Mouse (Mus musculus): Measurements from ENCODE around the gene Vps25. TPM values are rescaled to one million over a fixed set of nuclear protein-coding genes. Genes with fewer than 3 reads are reported as not detected.

Gene Vps25
- total and polyA plus RNA-seq, 2 experiments from 2014 or later = 116 to 125 TPM

- ATAC-seq (ENCODE audit: insufficient read depth, low read depth) (no peak), DNase-seq (ENCODE audit: low spot score) (no peak)
- H3K9me3 ChIP-seq (replicated peaks; ENCODE audit: control insufficient read depth, low read length) = no peaks in the 10 kb centered on the region
- TF ChIP-seq CTCF (IDR thresholded peaks at IDR 0.05; ENCODE audit: low read depth) = no peak
- TF ChIP-seq EP300 (IDR thresholded peaks at IDR 0.05; ENCODE audit: low read depth) = no peak
- 0 out of 2 replicates have a peak, but pooled peaks cover 10% of the 10 kb centered on the region for H3K4me1 ChIP-seq (ENCODE audit: control insufficient read depth, insufficient read depth)
- H3K27ac ChIP-seq (ENCODE audit: low read depth) = no peak overlapping the region
- no peaks in the 10 kb centered on the region for H3K36me3 ChIP-seq (replicated peaks; ENCODE audit: control insufficient read depth, insufficient read depth, low read length)
- H3K4me3 ChIP-seq (ENCODE audit: low read depth, low read length) = no peak overlapping the region
- no peak overlapping the region for H3K9ac ChIP-seq (replicated peaks; ENCODE audit: low read depth, low read length)
- H3K4me2 ChIP-seq (ENCODE audit: low read depth, low read length) = no peak overlapping the region
- H3K27me3 ChIP-seq (ENCODE audit: control insufficient read depth, insufficient read depth, low read length) = no peaks in the 10 kb centered on the region
Observed at GRCm38 (mm10) chr11:101234124-101234523, 19.4 kb upstream of the Vps25 start.

- no peak for DNase-seq (ENCODE audit: low spot score)
- H3K9me3 ChIP-seq (replicated peaks; ENCODE audit: control insufficient read depth, low read length) = no peaks in the 10 kb centered on the region
- no peaks in the 10 kb centered on the region for H3K36me3 ChIP-seq (replicated peaks; ENCODE audit: control insufficient read depth, insufficient read depth, low read length)
- H3K27me3 ChIP-seq (ENCODE audit: control insufficient read depth, insufficient read depth, low read length) = no peaks in the 10 kb centered on the region
- no peak overlapping the region for H3K4me2 ChIP-seq (ENCODE audit: low read depth, low read length)
- no peak for ATAC-seq (ENCODE audit: insufficient read depth, low read depth)
- 0 out of 2 replicates have a peak, but pooled peaks cover 10% of the 10 kb centered on the region for H3K4me1 ChIP-seq (ENCODE audit: control insufficient read depth, insufficient read depth)
- TF ChIP-seq EP300 (IDR thresholded peaks at IDR 0.05; ENCODE audit: low read depth) (no peak), CTCF (IDR thresholded peaks at IDR 0.05; ENCODE audit: low read depth) (no peak)
- H3K9ac ChIP-seq (replicated peaks; ENCODE audit: low read depth, low read length) = no peak overlapping the region
- no peak overlapping the region for H3K27ac ChIP-seq (ENCODE audit: low read depth)
- no peak overlapping the region for H3K4me3 ChIP-seq (ENCODE audit: low read depth, low read length)
Observed at GRCm38 (mm10) chr11:101235429-101235828, 18.1 kb upstream of the Vps25 start.

- Histone ChIP-seq H3K9me3 (replicated peaks; ENCODE audit: control insufficient read depth, low read length) (no peaks in the 10 kb centered on the region), H3K36me3 (replicated peaks; ENCODE audit: control insufficient read depth, insufficient read depth, low read length) (no peaks in the 10 kb centered on the region), H3K4me1 (ENCODE audit: control insufficient read depth, insufficient read depth) (0 out of 2 replicates have a peak, but pooled peaks cover 10% of the 10 kb centered on the region), H3K4me2 (ENCODE audit: low read depth, low read length) (no peak overlapping the region), H3K27me3 (ENCODE audit: control insufficient read depth, insufficient read depth, low read length) (no peaks in the 10 kb centered on the region), H3K4me3 (ENCODE audit: low read depth, low read length) (no peak overlapping the region), H3K27ac (ENCODE audit: low read depth) (no peak overlapping the region), H3K9ac (replicated peaks; ENCODE audit: low read depth, low read length) (no peak overlapping the region)
- no peak for DNase-seq (ENCODE audit: low spot score)
- 83% methylated on average over 5 of the region's 5 CpGs for WGBS
- no peak for TF ChIP-seq EP300 (IDR thresholded peaks at IDR 0.05; ENCODE audit: low read depth)
- TF ChIP-seq CTCF (IDR thresholded peaks at IDR 0.05; ENCODE audit: low read depth) = no peak
- ATAC-seq (ENCODE audit: insufficient read depth, low read depth) = no peak
Observed at GRCm38 (mm10) chr11:101236782-101237181, 16.7 kb upstream of the Vps25 start.

- H3K4me1 ChIP-seq (ENCODE audit: control insufficient read depth, insufficient read depth) = 0 out of 2 replicates have a peak, but pooled peaks cover 10% of the 10 kb centered on the region
- H3K4me3 ChIP-seq (ENCODE audit: low read depth, low read length) = no peak overlapping the region
- 37% methylated on average over 5 of the region's 5 CpGs for WGBS
- no peak for TF ChIP-seq CTCF (IDR thresholded peaks at IDR 0.05; ENCODE audit: low read depth)
- TF ChIP-seq EP300 (IDR thresholded peaks at IDR 0.05; ENCODE audit: low read depth) = no peak
- peak overlapping the region; percentile 81 for H3K27ac ChIP-seq (ENCODE audit: low read depth)
- DNase-seq (ENCODE audit: low spot score) (peak; percentile 40), ATAC-seq (ENCODE audit: insufficient read depth, low read depth) (peak; percentile 47)
- no peak overlapping the region for H3K9ac ChIP-seq (replicated peaks; ENCODE audit: low read depth, low read length)
- no peak overlapping the region; the same call in 1 of the 2 replicates for H3K4me2 ChIP-seq (ENCODE audit: low read depth, low read length)
- no peaks in the 10 kb centered on the region for H3K27me3 ChIP-seq (ENCODE audit: control insufficient read depth, insufficient read depth, low read length)
- no peaks in the 10 kb centered on the region for H3K36me3 ChIP-seq (replicated peaks; ENCODE audit: control insufficient read depth, insufficient read depth, low read length)
- no peaks in the 10 kb centered on the region for H3K9me3 ChIP-seq (replicated peaks; ENCODE audit: control insufficient read depth, low read length)
Observed at GRCm38 (mm10) chr11:101238071-101238647, 15.3 kb upstream of the Vps25 start.

- no peak for ATAC-seq (ENCODE audit: insufficient read depth, low read depth)
- TF ChIP-seq CTCF (IDR thresholded peaks at IDR 0.05; ENCODE audit: low read depth) (no peak), EP300 (IDR thresholded peaks at IDR 0.05; ENCODE audit: low read depth) (no peak)
Observed at GRCm38 (mm10) chr11:101245071-101245470, 8.4 kb upstream of the Vps25 start.

More at GRCm38 (mm10) chr11:101245071-101245470, 8.4 kb upstream of the Vps25 start:
- H3K9ac ChIP-seq (replicated peaks; ENCODE audit: low read depth, low read length) = no peak overlapping the region
- H3K27me3 ChIP-seq (ENCODE audit: control insufficient read depth, insufficient read depth, low read length) = peaks cover 23% of the 10 kb centered on the region
- H3K4me1 ChIP-seq (ENCODE audit: control insufficient read depth, insufficient read depth) = 0 out of 2 replicates have a peak, but pooled peaks cover 8% of the 10 kb centered on the region
- 41% methylated on average over 4 of the region's 4 CpGs for WGBS
- H3K27ac ChIP-seq (ENCODE audit: low read depth) = peak overlapping the region; percentile 88
- H3K4me2 ChIP-seq (ENCODE audit: low read depth, low read length) = peak overlapping the region; percentile 79
- no peaks in the 10 kb centered on the region for H3K9me3 ChIP-seq (replicated peaks; ENCODE audit: control insufficient read depth, low read length)
- no peak for DNase-seq (ENCODE audit: low spot score)
- no peak overlapping the region for H3K4me3 ChIP-seq (ENCODE audit: low read depth, low read length)
- no peaks in the 10 kb centered on the region for H3K36me3 ChIP-seq (replicated peaks; ENCODE audit: control insufficient read depth, insufficient read depth, low read length)
